Mouse (Mus musculus): ENCODE data around the gene Asic2. TPM values are rescaled to one million over a fixed set of nuclear protein-coding genes. Genes with fewer than 3 reads are reported as not detected.

The Asic2 gene
- total and polyA plus RNA-seq, 2 experiments, result under 0.01 TPM; not detected in 1

- WGBS, result 29% methylated on average over 2 of the region's 2 CpGs
- no peak for TF ChIP-seq CTCF (IDR thresholded peaks at IDR 0.05; ENCODE audit: low read depth, low read length)
- Histone ChIP-seq H3K79me2 (ENCODE audit: control insufficient read depth, insufficient read depth, low read length) (no peaks in the 10 kb centered on the region), H3K36me3 (ENCODE audit: control insufficient read depth, insufficient read depth, low read length) (no peaks in the 10 kb centered on the region), H3K27ac (replicated peaks; ENCODE audit: insufficient read depth, low read depth, low read length) (no peak overlapping the region), H3K4me3 (ENCODE audit: insufficient read depth, low read depth, low read length) (no peak overlapping the region), H3K9ac (ENCODE audit: low read depth, low read length) (no peak overlapping the region), H3K27me3 (ENCODE audit: control insufficient read depth, insufficient read depth, low read length) (no peaks in the 10 kb centered on the region), H3K4me1 (ENCODE audit: control insufficient read depth, insufficient read depth, low read length) (no peaks in the 10 kb centered on the region)
- no peak for DNase-seq (ENCODE audit: extremely low read depth, low read depth, low spot score)
Observed at GRCm38 (mm10) chr11:81657121-81657520, 311.1 kb downstream of the Asic2 start.

GRCm38 (mm10) chr11:81647828-81648227 lies 320.4 kb downstream of the Asic2 start:
- Histone ChIP-seq H3K79me2 (ENCODE audit: control insufficient read depth, insufficient read depth, low read length) (no peaks in the 10 kb centered on the region), H3K4me1 (ENCODE audit: control insufficient read depth, insufficient read depth, low read length) (no peaks in the 10 kb centered on the region), H3K9ac (ENCODE audit: low read depth, low read length) (no peak overlapping the region), H3K4me3 (ENCODE audit: insufficient read depth, low read depth, low read length) (no peak overlapping the region), H3K27me3 (ENCODE audit: control insufficient read depth, insufficient read depth, low read length) (no peaks in the 10 kb centered on the region), H3K27ac (replicated peaks; ENCODE audit: insufficient read depth, low read depth, low read length) (no peak overlapping the region), H3K36me3 (ENCODE audit: control insufficient read depth, insufficient read depth, low read length) (no peaks in the 10 kb centered on the region)
- no peak for TF ChIP-seq POLR2A (IDR thresholded peaks at IDR 0.05; ENCODE audit: extremely low read depth, insufficient read depth, low read length)
- no peak for TF ChIP-seq CTCF (IDR thresholded peaks at IDR 0.05; ENCODE audit: low read depth, low read length)
- no peak for DNase-seq (ENCODE audit: extremely low read depth, low read depth, low spot score)
- 42% methylated on average over 4 of the region's 4 CpGs for WGBS

- Histone ChIP-seq H3K27me3 (ENCODE audit: control insufficient read depth, insufficient read depth, low read length) (no peaks in the 10 kb centered on the region), H3K79me2 (ENCODE audit: control insufficient read depth, insufficient read depth, low read length) (no peaks in the 10 kb centered on the region), H3K27ac (replicated peaks; ENCODE audit: insufficient read depth, low read depth, low read length) (no peak overlapping the region), H3K4me1 (ENCODE audit: control insufficient read depth, insufficient read depth, low read length) (no peaks in the 10 kb centered on the region), H3K36me3 (ENCODE audit: control insufficient read depth, insufficient read depth, low read length) (no peaks in the 10 kb centered on the region), H3K4me3 (ENCODE audit: insufficient read depth, low read depth, low read length) (no peak overlapping the region), H3K9ac (ENCODE audit: low read depth, low read length) (no peak overlapping the region)
- 80% methylated on average over 3 of the region's 3 CpGs for WGBS
- no peak for DNase-seq (ENCODE audit: extremely low read depth, low read depth, low spot score)
- peak; percentile 22; the same call in 1 of the 2 replicates for TF ChIP-seq CTCF (IDR thresholded peaks at IDR 0.05; ENCODE audit: low read depth, low read length)
- TF ChIP-seq POLR2A (IDR thresholded peaks at IDR 0.05; ENCODE audit: extremely low read depth, insufficient read depth, low read length), result no peak
Observed at GRCm38 (mm10) chr11:81645549-81645948, 322.7 kb downstream of the Asic2 start.

GRCm38 (mm10) chr11:81636356-81636755 lies 331.9 kb downstream of the Asic2 start:
- 84% methylated on average over 9 of the region's 9 CpGs for WGBS
- no peak for DNase-seq (ENCODE audit: extremely low read depth, low read depth, low spot score)
- Histone ChIP-seq H3K36me3 (ENCODE audit: control insufficient read depth, insufficient read depth, low read length) (no peaks in the 10 kb centered on the region), H3K79me2 (ENCODE audit: control insufficient read depth, insufficient read depth, low read length) (no peaks in the 10 kb centered on the region), H3K9ac (ENCODE audit: low read depth, low read length) (no peak overlapping the region), H3K4me1 (ENCODE audit: control insufficient read depth, insufficient read depth, low read length) (no peaks in the 10 kb centered on the region), H3K4me3 (ENCODE audit: insufficient read depth, low read depth, low read length) (no peak overlapping the region), H3K27me3 (ENCODE audit: control insufficient read depth, insufficient read depth, low read length) (no peaks in the 10 kb centered on the region), H3K27ac (replicated peaks; ENCODE audit: insufficient read depth, low read depth, low read length) (no peak overlapping the region)
- TF ChIP-seq POLR2A (IDR thresholded peaks at IDR 0.05; ENCODE audit: extremely low read depth, insufficient read depth, low read length) (no peak), CTCF (IDR thresholded peaks at IDR 0.05; ENCODE audit: low read depth, low read length) (no peak)

GRCm38 (mm10) chr11:81634360-81635350 lies 333.6 kb downstream of the Asic2 start:
- peak; percentile 39 for DNase-seq (ENCODE audit: extremely low read depth, low read depth, low spot score)
- no peak overlapping the region for H3K27ac ChIP-seq (replicated peaks; ENCODE audit: insufficient read depth, low read depth, low read length)
- no peak overlapping the region for H3K9ac ChIP-seq (ENCODE audit: low read depth, low read length)
- H3K79me2 ChIP-seq (ENCODE audit: control insufficient read depth, insufficient read depth, low read length), result no peaks in the 10 kb centered on the region
- no peak for TF ChIP-seq POLR2A (IDR thresholded peaks at IDR 0.05; ENCODE audit: extremely low read depth, insufficient read depth, low read length)
- peak; percentile 63; the same call in 1 of the 2 replicates for TF ChIP-seq CTCF (IDR thresholded peaks at IDR 0.05; ENCODE audit: low read depth, low read length)
- H3K4me3 ChIP-seq (ENCODE audit: insufficient read depth, low read depth, low read length), result no peak overlapping the region
- 62% methylated on average over 25 of the region's 25 CpGs for WGBS
- no peaks in the 10 kb centered on the region for H3K4me1 ChIP-seq (ENCODE audit: control insufficient read depth, insufficient read depth, low read length)
- no peaks in the 10 kb centered on the region for H3K27me3 ChIP-seq (ENCODE audit: control insufficient read depth, insufficient read depth, low read length)
- no peaks in the 10 kb centered on the region for H3K36me3 ChIP-seq (ENCODE audit: control insufficient read depth, insufficient read depth, low read length)

- no peak overlapping the region for H3K9ac ChIP-seq (ENCODE audit: low read depth, low read length)
- no peaks in the 10 kb centered on the region for H3K27me3 ChIP-seq (ENCODE audit: control insufficient read depth, insufficient read depth, low read length)
- no peak for TF ChIP-seq POLR2A (IDR thresholded peaks at IDR 0.05; ENCODE audit: extremely low read depth, insufficient read depth, low read length)
- TF ChIP-seq CTCF (IDR thresholded peaks at IDR 0.05; ENCODE audit: low read depth, low read length), result no peak
- no peak overlapping the region for H3K4me3 ChIP-seq (ENCODE audit: insufficient read depth, low read depth, low read length)
- H3K79me2 ChIP-seq (ENCODE audit: control insufficient read depth, insufficient read depth, low read length), result no peaks in the 10 kb centered on the region
- WGBS, result 55% methylated on average over 4 of the region's 4 CpGs
- no peak for DNase-seq (ENCODE audit: extremely low read depth, low read depth, low spot score)
- H3K27ac ChIP-seq (replicated peaks; ENCODE audit: insufficient read depth, low read depth, low read length), result no peak overlapping the region
- H3K4me1 ChIP-seq (ENCODE audit: control insufficient read depth, insufficient read depth, low read length), result no peaks in the 10 kb centered on the region
- no peaks in the 10 kb centered on the region for H3K36me3 ChIP-seq (ENCODE audit: control insufficient read depth, insufficient read depth, low read length)
Observed at GRCm38 (mm10) chr11:81625199-81625598, 343.1 kb downstream of the Asic2 start.

Data from liver, adult 2 months (tissue).